Mouse (Mus musculus): ENCODE results near the gene Mageb3. TPM values are rescaled to one million over a fixed set of nuclear protein-coding genes. Genes with fewer than 3 reads are reported as not detected.

Gene Mageb3
- polyA plus RNA-seq, 1 experiment = not detected

DNA sequence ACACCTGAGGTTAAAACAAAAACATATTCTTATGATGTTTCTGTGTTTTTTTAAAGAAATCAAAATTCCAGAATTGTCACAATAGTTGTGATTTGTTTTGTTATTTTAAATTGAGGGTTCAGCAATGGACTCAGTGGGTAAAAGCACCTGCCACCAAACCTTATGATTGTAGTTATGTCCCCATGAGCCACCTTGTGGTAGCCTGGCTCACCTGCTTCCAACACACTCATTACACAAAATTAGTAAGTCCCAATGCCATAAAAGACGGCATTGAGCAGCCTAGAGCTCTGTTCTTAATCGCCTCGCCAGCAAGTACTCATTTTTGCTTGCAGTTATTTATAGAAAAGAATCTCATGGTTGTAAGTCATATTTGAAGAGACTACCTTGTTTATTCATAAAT, 45.9 kb downstream of the Mageb3 start:
- no peak for DNase-seq
- WGBS = 69% methylated on average over 3 of the region's 3 CpGs
- Histone ChIP-seq H3K4me1 (ENCODE audit: control insufficient read depth, insufficient read depth, low read length) (peaks cover 3% of the 10 kb centered on the region), H3K4me3 (replicated peaks; ENCODE audit: extremely low read depth, low read depth, low read length) (no peak overlapping the region)
- TF ChIP-seq CTCF (IDR thresholded peaks at IDR 0.05; ENCODE audit: insufficient read depth, low read length) (no peak), POLR2A (IDR thresholded peaks at IDR 0.05; ENCODE audit: borderline replicate concordance, extremely low read depth, low read depth, low read length) (no peak)

Other genes starting within 250 kb of the Mageb3 start
- 5.3 and 6.4 TPM in 2 replicates for gene Frmd5, start 149.0 kb downstream of the Mageb3 start, polyA plus RNA-seq (2012; rRNA removed)
- 28.7 and 38.5 TPM in 2 replicates for gene Casc4, start 89.1 kb downstream of the Mageb3 start, polyA plus RNA-seq (2012; rRNA removed)
- gene Ctdspl2, start 91 bp downstream of the Mageb3 start, polyA plus RNA-seq (2012; rRNA removed) = 4.6 and 5.8 TPM in 2 replicates
- gene Eif3j1, start 72.5 kb upstream of the Mageb3 start, polyA plus RNA-seq (2012; rRNA removed) = 3.1 and 3.9 TPM in 2 replicates
- gene Spg11, start 162.3 kb upstream of the Mageb3 start, polyA plus RNA-seq (2012; rRNA removed) = 7.4 and 9.2 TPM in 2 replicates
- gene B2m, start 191.6 kb upstream of the Mageb3 start, polyA plus RNA-seq (2012; rRNA removed) = 1,104 and 1,411 TPM in 2 replicates
- gene Trim69, start 204.6 kb upstream of the Mageb3 start, polyA plus RNA-seq (2012; rRNA removed) = 0.08 TPM in 1 of 2 replicates, not detected in the other
- gene Patl2, start 230.1 kb upstream of the Mageb3 start, polyA plus RNA-seq (2012; rRNA removed) = 0.07 TPM in 1 of 2 replicates, not detected in the other
- not detected in 2 replicates for gene Terb2, start 230.2 kb upstream of the Mageb3 start, polyA plus RNA-seq (2012; rRNA removed)